In the genomic region with DNA sequence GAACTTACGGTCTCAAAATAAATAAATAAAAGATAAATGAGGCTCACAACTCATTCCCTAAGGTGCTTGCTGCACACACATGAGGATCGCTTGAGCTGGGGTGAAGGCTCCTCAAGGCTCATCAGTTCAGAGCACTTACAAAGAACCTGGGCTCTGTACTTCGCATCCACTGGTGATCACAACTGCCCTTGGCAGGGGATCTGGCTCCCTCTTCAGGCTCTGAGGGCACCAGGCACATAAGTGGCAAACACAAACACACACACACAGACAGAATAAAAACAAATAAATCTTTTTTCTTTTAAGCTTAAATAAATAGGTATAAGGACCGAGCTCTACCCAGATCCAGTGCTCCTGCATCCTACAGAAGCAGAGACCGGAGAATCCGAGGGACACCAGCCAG, we compare ENCODE assay signal across 9 mouse cellular contexts. TPM values are rescaled to one million over a fixed set of nuclear protein-coding genes. Genes with fewer than 3 reads are reported as not detected.
A peak's percentile ranks its signal among the peaks of the same experiment; 100 is the strongest.
DNase-seq lines count a peak whose midpoint lies in the region; ATAC-seq and TF ChIP-seq lines count a peak whose summit lies in the region.
"Had no signal": no experiment of that assay in that cellular context is flagged by ENCODE, and none has a peak within 500 bp of the region (broad histone marks: within the 10 kb centered on the region; RNA-seq: fewer than 3 reads in every experiment).

No protein-coding gene starts in this region.

- H3K27ac ChIP-seq in heart, postnatal 0 days (ENCODE audit: low read depth), result no peak overlapping the region
- H3K27ac ChIP-seq in heart, embryonic 10.5 days, result no peak overlapping the region
- H3K27ac ChIP-seq in lung, postnatal 0 days (ENCODE audit: low read length), result no peak overlapping the region
- H3K27ac ChIP-seq in ES-Bruce4 (ENCODE audit: insufficient read depth, low read length), result no peak overlapping the region
- H3K27ac ChIP-seq in hindbrain, embryonic 14.5 days, result no peak overlapping the region

- H3K9me3 ChIP-seq in heart, postnatal 0 days (replicated peaks; ENCODE audit: control insufficient read depth, low read length), result no peaks in the 10 kb centered on the region
- H3K9me3 ChIP-seq in heart, embryonic 10.5 days, result no peaks in the 10 kb centered on the region
- H3K9me3 ChIP-seq in lung, postnatal 0 days (ENCODE audit: low read length), result no peaks in the 10 kb centered on the region
- H3K9me3 ChIP-seq in ES-Bruce4 (replicated peaks; ENCODE audit: control insufficient read depth, insufficient read depth, low read length, poor library complexity, severe bottlenecking), result no peaks in the 10 kb centered on the region
- no peaks in the 10 kb centered on the region for H3K9me3 ChIP-seq in hindbrain, embryonic 14.5 days (ENCODE audit: control insufficient read depth, low read length)

- no peaks in the 10 kb centered on the region for H3K4me1 ChIP-seq in heart, postnatal 0 days (ENCODE audit: control insufficient read depth, insufficient read depth)
- H3K4me1 ChIP-seq in heart, embryonic 10.5 days, result no peaks in the 10 kb centered on the region
- H3K4me1 ChIP-seq in lung, postnatal 0 days (ENCODE audit: insufficient read depth, low read depth, low read length), result no peaks in the 10 kb centered on the region
- H3K4me1 ChIP-seq in ES-Bruce4 (ENCODE audit: control insufficient read depth, insufficient read depth, low read length), result no peaks in the 10 kb centered on the region
- no peaks in the 10 kb centered on the region for H3K4me1 ChIP-seq in hindbrain, embryonic 14.5 days (replicated peaks; ENCODE audit: control insufficient read depth, insufficient read depth, low read length)

- WGBS in heart, postnatal 0 days, result 91% methylated on average over 6 of the region's 6 CpGs
- WGBS in heart, embryonic 10.5 days, result 85% methylated on average over 6 of the region's 6 CpGs
- WGBS in lung, postnatal 0 days, result 87% methylated on average over 6 of the region's 6 CpGs
- WGBS in hindbrain, embryonic 14.5 days, result 91% methylated on average over 6 of the region's 6 CpGs

- TF ChIP-seq CTCF in heart, postnatal 0 days (IDR thresholded peaks at IDR 0.05; ENCODE audit: low read depth), result peak; percentile 35
- peak; percentile 46 for TF ChIP-seq CTCF in lung, postnatal 0 days (IDR thresholded peaks at IDR 0.05)
- peak; percentile 46 for TF ChIP-seq CTCF in ES-Bruce4 (IDR thresholded peaks at IDR 0.05; ENCODE audit: low read depth, low read length)

- TF ChIP-seq EP300 in heart, postnatal 0 days (IDR thresholded peaks at IDR 0.05; ENCODE audit: low read depth), result no peak
- TF ChIP-seq EP300 in lung, postnatal 0 days (IDR thresholded peaks at IDR 0.05), result no peak
- TF ChIP-seq EP300 in ES-Bruce4 (IDR thresholded peaks at IDR 0.05; ENCODE audit: insufficient read depth, low read depth, low read length), result no peak

- TF ChIP-seq POLR2A in ES-Bruce4 (IDR thresholded peaks at IDR 0.05; ENCODE audit: insufficient read depth, low read length), result no peak

- H3K4me2 ChIP-seq in heart, postnatal 0 days (ENCODE audit: low read depth, low read length), result no peak overlapping the region
- no peak overlapping the region for H3K4me2 ChIP-seq in lung, postnatal 0 days (replicated peaks; ENCODE audit: low read depth, low read length)
- H3K4me2 ChIP-seq in hindbrain, embryonic 14.5 days (replicated peaks), result no peak overlapping the region

- H3K27me3 ChIP-seq in heart, postnatal 0 days (ENCODE audit: control insufficient read depth, insufficient read depth, low read length), result no peaks in the 10 kb centered on the region
- no peaks in the 10 kb centered on the region for H3K27me3 ChIP-seq in heart, embryonic 10.5 days (ENCODE audit: insufficient read depth, poor library complexity, severe bottlenecking)
- no peaks in the 10 kb centered on the region for H3K27me3 ChIP-seq in lung, postnatal 0 days (replicated peaks; ENCODE audit: insufficient read depth, low read length)
- H3K27me3 ChIP-seq in ES-Bruce4 (ENCODE audit: control insufficient read depth, insufficient read depth, low read length, poor library complexity, severe bottlenecking), result no peaks in the 10 kb centered on the region
- H3K27me3 ChIP-seq in hindbrain, embryonic 14.5 days (ENCODE audit: control insufficient read depth, insufficient read depth, low read length), result no peaks in the 10 kb centered on the region

- DNase-seq in heart, postnatal 0 days (ENCODE audit: low spot score), result no peak
- no peak for DNase-seq in heart, embryonic 10.5 days (ENCODE audit: low spot score)
- no peak for DNase-seq in lung, postnatal 0 days (ENCODE audit: low spot score)
- no peak for DNase-seq in lung, postnatal 4 days
- DNase-seq in induced T-regulatory cell, adult 2 months (ENCODE audit: low read depth), result peak; percentile 43
- DNase-seq in hindbrain, embryonic 14.5 days (ENCODE audit: low spot score), result no peak
- DNase-seq: cerebellum, postnatal 25 days; lung, postnatal 36 days had no signal

- peaks cover 33% of the 10 kb centered on the region for H3K36me3 ChIP-seq in heart, postnatal 0 days (replicated peaks; ENCODE audit: control insufficient read depth, insufficient read depth, low read length)
- H3K36me3 ChIP-seq in heart, embryonic 10.5 days, result peaks cover 46% of the 10 kb centered on the region
- peaks cover 9% of the 10 kb centered on the region for H3K36me3 ChIP-seq in lung, postnatal 0 days (ENCODE audit: insufficient read depth, low read length)
- no peaks in the 10 kb centered on the region for H3K36me3 ChIP-seq in ES-Bruce4 (ENCODE audit: control insufficient read depth, insufficient read depth, low read length, poor library complexity, severe bottlenecking)
- peaks cover 24% of the 10 kb centered on the region for H3K36me3 ChIP-seq in hindbrain, embryonic 14.5 days (replicated peaks; ENCODE audit: control insufficient read depth, insufficient read depth)

- H3K9ac ChIP-seq in heart, postnatal 0 days (replicated peaks; ENCODE audit: low read depth, low read length), result no peak overlapping the region
- no peak overlapping the region for H3K9ac ChIP-seq in lung, postnatal 0 days (replicated peaks; ENCODE audit: low read depth)
- no peak overlapping the region for H3K9ac ChIP-seq in ES-Bruce4 (ENCODE audit: low read depth, poor library complexity, severe bottlenecking)
- no peak overlapping the region for H3K9ac ChIP-seq in hindbrain, embryonic 14.5 days

- ATAC-seq in heart, postnatal 0 days (ENCODE audit: insufficient read depth, low read depth), result no peak
- ATAC-seq in lung, postnatal 0 days, result no peak
- no peak for ATAC-seq in hindbrain, embryonic 14.5 days (ENCODE audit: low FRiP score)

- H3K4me3 ChIP-seq in heart, postnatal 0 days (ENCODE audit: low read depth, low read length), result no peak overlapping the region
- no peak overlapping the region for H3K4me3 ChIP-seq in heart, embryonic 10.5 days
- no peak overlapping the region for H3K4me3 ChIP-seq in lung, postnatal 0 days (ENCODE audit: low read depth, low read length)
- no peak overlapping the region for H3K4me3 ChIP-seq in ES-Bruce4 (ENCODE audit: low read depth, low read length)
- H3K4me3 ChIP-seq in hindbrain, embryonic 14.5 days (replicated peaks; ENCODE audit: low read length), result no peak overlapping the region

RNA-seq across cellular contexts. Expression of gene Romo1, which starts 8.1 kb away (rescaled TPM):
- 113 and 154 TPM in 2 replicates for total RNA-seq in heart, postnatal 0 days (2014; rRNA removed; ENCODE audit: low replicate concordance)
- 607 and 610 TPM in 2 replicates for polyA plus RNA-seq in heart, postnatal 0 days (2015; fragmentation: Nextera tagmentation; extraction: Ambion mirVana)
- polyA plus RNA-seq in heart, embryonic 10.5 days (2016; fragmentation: Nextera tagmentation; extraction: Ambion mirVana), result 431 and 437 TPM in 2 replicates
- 316 and 344 TPM in 2 replicates for polyA plus RNA-seq in lung, postnatal 0 days (2015; fragmentation: Nextera tagmentation; extraction: Ambion mirVana)
- 83.8 and 109 TPM in 2 replicates for polyA plus RNA-seq in ES-Bruce4 (2011; ENCODE audit: insufficient read depth, insufficient read length, low read depth, missing spikeins)
- polyA plus RNA-seq in hindbrain, embryonic 14.5 days (2014; fragmentation: Nextera tagmentation; extraction: Ambion mirVana), result 446 and 540 TPM in 2 replicates

RNA-seq across cellular contexts. Expression of gene Nfs1, which starts 8.3 kb away (rescaled TPM):
- 104 and 106 TPM in 2 replicates for total RNA-seq in heart, postnatal 0 days (2014; rRNA removed; ENCODE audit: low replicate concordance)
- 71.4 and 75.1 TPM in 2 replicates for polyA plus RNA-seq in heart, postnatal 0 days (2015; fragmentation: Nextera tagmentation; extraction: Ambion mirVana)
- polyA plus RNA-seq in heart, embryonic 10.5 days (2016; fragmentation: Nextera tagmentation; extraction: Ambion mirVana), result 54.5 and 65.2 TPM in 2 replicates
- 33.7 and 34.0 TPM in 2 replicates for polyA plus RNA-seq in lung, postnatal 0 days (2015; fragmentation: Nextera tagmentation; extraction: Ambion mirVana)
- polyA plus RNA-seq in ES-Bruce4 (2011; ENCODE audit: insufficient read depth, insufficient read length, low read depth, missing spikeins), result 35.8 and 41.7 TPM in 2 replicates
- polyA plus RNA-seq in hindbrain, embryonic 14.5 days (2014; fragmentation: Nextera tagmentation; extraction: Ambion mirVana), result 29.3 and 31.3 TPM in 2 replicates

RNA-seq across cellular contexts. Expression of gene Gm28036, which starts 8.8 kb away (rescaled TPM):
- 25.7 and 36.5 TPM in 2 replicates for total RNA-seq in heart, postnatal 0 days (2014; rRNA removed; ENCODE audit: low replicate concordance)
- 4.1 and 6.2 TPM in 2 replicates for polyA plus RNA-seq in heart, postnatal 0 days (2015; fragmentation: Nextera tagmentation; extraction: Ambion mirVana)
- 12.4 and 18.4 TPM in 2 replicates for polyA plus RNA-seq in heart, embryonic 10.5 days (2016; fragmentation: Nextera tagmentation; extraction: Ambion mirVana)
- polyA plus RNA-seq in lung, postnatal 0 days (2015; fragmentation: Nextera tagmentation; extraction: Ambion mirVana), result 5.2 and 5.6 TPM in 2 replicates
- 43.0 and 52.2 TPM in 2 replicates for polyA plus RNA-seq in ES-Bruce4 (2011; ENCODE audit: insufficient read depth, insufficient read length, low read depth, missing spikeins)
- polyA plus RNA-seq in hindbrain, embryonic 14.5 days (2014; fragmentation: Nextera tagmentation; extraction: Ambion mirVana), result 12.3 and 14.2 TPM in 2 replicates

RNA-seq across cellular contexts. Expression of gene Rbm12, which starts 23.9 kb away (rescaled TPM):
- 33.2 and 35.0 TPM in 2 replicates for total RNA-seq in heart, postnatal 0 days (2014; rRNA removed; ENCODE audit: low replicate concordance)
- 8.8 and 9.5 TPM in 2 replicates for polyA plus RNA-seq in heart, postnatal 0 days (2015; fragmentation: Nextera tagmentation; extraction: Ambion mirVana)
- 33.0 and 35.1 TPM in 2 replicates for polyA plus RNA-seq in heart, embryonic 10.5 days (2016; fragmentation: Nextera tagmentation; extraction: Ambion mirVana)
- 10.1 and 10.7 TPM in 2 replicates for polyA plus RNA-seq in lung, postnatal 0 days (2015; fragmentation: Nextera tagmentation; extraction: Ambion mirVana)
- polyA plus RNA-seq in ES-Bruce4 (2011; ENCODE audit: insufficient read depth, insufficient read length, low read depth, missing spikeins), result 64.5 and 78.1 TPM in 2 replicates
- polyA plus RNA-seq in hindbrain, embryonic 14.5 days (2014; fragmentation: Nextera tagmentation; extraction: Ambion mirVana), result 24.4 and 27.0 TPM in 2 replicates

RNA-seq across cellular contexts. Expression of gene Cpne1, which starts 23.9 kb away (rescaled TPM):
- 47.5 and 55.5 TPM in 2 replicates for total RNA-seq in heart, postnatal 0 days (2014; rRNA removed; ENCODE audit: low replicate concordance)
- 18.3 and 18.6 TPM in 2 replicates for polyA plus RNA-seq in heart, postnatal 0 days (2015; fragmentation: Nextera tagmentation; extraction: Ambion mirVana)
- polyA plus RNA-seq in heart, embryonic 10.5 days (2016; fragmentation: Nextera tagmentation; extraction: Ambion mirVana), result 42.6 and 55.3 TPM in 2 replicates
- 38.3 and 42.3 TPM in 2 replicates for polyA plus RNA-seq in lung, postnatal 0 days (2015; fragmentation: Nextera tagmentation; extraction: Ambion mirVana)
- 34.4 and 50.7 TPM in 2 replicates for polyA plus RNA-seq in ES-Bruce4 (2011; ENCODE audit: insufficient read depth, insufficient read length, low read depth, missing spikeins)
- 22.4 and 24.7 TPM in 2 replicates for polyA plus RNA-seq in hindbrain, embryonic 14.5 days (2014; fragmentation: Nextera tagmentation; extraction: Ambion mirVana)
